ENCODE assay signal across 6 mouse cellular contexts in the genomic region with DNA sequence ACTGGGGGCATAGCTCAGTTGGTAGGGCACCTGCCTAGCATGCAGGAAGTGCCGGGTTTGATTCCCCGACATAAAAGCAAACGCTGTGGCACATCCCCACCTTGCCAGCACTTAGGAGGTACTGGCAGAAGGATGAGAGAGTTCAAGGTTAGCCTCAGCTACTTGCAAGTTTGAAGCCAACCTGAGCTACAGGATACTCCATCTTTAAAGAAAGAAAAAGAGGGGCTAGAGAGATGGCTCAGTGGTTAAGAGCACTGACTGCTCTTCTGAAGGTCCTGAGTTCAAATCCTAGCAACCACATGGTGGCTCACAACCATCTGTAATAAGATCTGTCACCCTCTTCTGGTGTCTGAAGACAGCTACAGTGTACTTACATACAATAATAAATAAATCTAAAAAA. TPM values are rescaled to one million over a fixed set of nuclear protein-coding genes. Genes with fewer than 3 reads are reported as not detected.
DNase-seq lines count a peak whose midpoint lies in the region; ATAC-seq and TF ChIP-seq lines count a peak whose summit lies in the region.
"Not testable (repeated sequence)": the region's sequence is repeated elsewhere in the genome, so short reads cannot be mapped to it uniquely, and the experiment has no call there.
"Had no signal": no experiment of that assay in that cellular context is flagged by ENCODE, and none has a peak within 500 bp of the region (broad histone marks: within the 10 kb centered on the region; RNA-seq: fewer than 3 reads in every experiment).

No protein-coding gene starts in this region.

- not testable (repeated sequence) for TF ChIP-seq CTCF in CH12.LX (conservative IDR thresholded peaks at IDR 0.05 in 1 of 2, IDR thresholded peaks at IDR 0.05 in 1 of 2; ENCODE audit: low read depth in 2 of 2, low read length in 2 of 2); MEL (IDR thresholded peaks at IDR 0.05 in 2 of 3, conservative IDR thresholded peaks at IDR 0.05 in 1 of 3; ENCODE audit: control insufficient read depth in 1 of 3, insufficient read depth in 1 of 3, low read depth in 2 of 3, low read length in 3 of 3, poor library complexity in 1 of 3, severe bottlenecking in 1 of 3); olfactory bulb, adult 2 months (IDR thresholded peaks at IDR 0.05; ENCODE audit: insufficient read depth, low read depth, low read length)

- H3K9ac ChIP-seq in CH12.LX (ENCODE audit: insufficient read depth, low read depth); MEL (ENCODE audit: control insufficient read depth, low read depth, low read length, poor library complexity, severe bottlenecking); neural tube, embryonic 12.5 days: not testable (repeated sequence)

- 90% methylated on average over 3 of the region's 3 CpGs for WGBS in neural tube, embryonic 12.5 days
- WGBS in olfactory bulb, adult 2 months: 76% methylated on average over 3 of the region's 3 CpGs

- H3K9me3 ChIP-seq in CH12.LX (replicated peaks; ENCODE audit: low read length); MEL (replicated peaks; ENCODE audit: insufficient read depth, low read length); neural tube, embryonic 12.5 days: not testable (repeated sequence)

- H3K4me1 ChIP-seq in CH12.LX (ENCODE audit: control insufficient read depth in 1 of 2, insufficient read depth in 2 of 2): not testable (repeated sequence)
- H3K4me1 ChIP-seq in MEL (ENCODE audit: control insufficient read depth in 1 of 2, insufficient read depth in 2 of 2, low read length in 2 of 2): peaks cover 8 to 17% of the 10 kb centered on the region in 2 experiments; a peak in 3 of 4 replicates
- peaks cover 37% of the 10 kb centered on the region for H3K4me1 ChIP-seq in neural tube, embryonic 12.5 days
- peaks cover 45% of the 10 kb centered on the region for H3K4me1 ChIP-seq in olfactory bulb, adult 2 months (ENCODE audit: control insufficient read depth, insufficient read depth, low read length)

- not testable (repeated sequence) for H3K36me3 ChIP-seq in CH12.LX (replicated peaks in 1 of 2; ENCODE audit: control insufficient read depth in 1 of 2, insufficient read depth in 1 of 2, low read length in 1 of 2); MEL (ENCODE audit: control insufficient read depth in 1 of 2, insufficient read depth in 2 of 2, low read length in 2 of 2)
- H3K36me3 ChIP-seq in neural tube, embryonic 12.5 days: peaks cover 21% of the 10 kb centered on the region

- TF ChIP-seq POLR2A in CH12.LX (IDR thresholded peaks at IDR 0.05; ENCODE audit: low read depth, low read length); MEL (IDR thresholded peaks at IDR 0.05; ENCODE audit: control insufficient read depth in 1 of 2, insufficient read depth in 1 of 2, low read depth in 1 of 2, low read length in 2 of 2, poor library complexity in 1 of 2); olfactory bulb, adult 2 months (IDR thresholded peaks at IDR 0.05; ENCODE audit: insufficient read depth, low read depth, low read length): not testable (repeated sequence)

- not testable (repeated sequence) for ATAC-seq in neural tube, embryonic 12.5 days (ENCODE audit: low FRiP score, low read depth)

- not testable (repeated sequence) for DNase-seq in CH12.LX (ENCODE audit: extremely low read depth)
- peak; percentile 25 for DNase-seq in MEL (ENCODE audit: low read depth, low spot score)

- in situ Hi-C loops in CH12.LX (cut with MboI; ENCODE audit: low pct_ligation_motif_present, low pct_unique_long_range_greater_than_20kb, low sequenced_read_pairs): not testable (repeated sequence)

- not testable (repeated sequence) for H3K4me2 ChIP-seq in CH12.LX (ENCODE audit: insufficient read depth, low read depth, poor library complexity, severe bottlenecking); neural tube, embryonic 12.5 days (replicated peaks)

- not testable (repeated sequence) for H3K4me3 ChIP-seq in CH12.LX (replicated peaks in 1 of 3; ENCODE audit: low read depth in 2 of 3, low read length in 2 of 3, poor library complexity in 1 of 3); MEL (ENCODE audit: control insufficient read depth in 1 of 2, insufficient read depth in 1 of 2, low read depth in 2 of 2, low read length in 2 of 2); neural tube, embryonic 12.5 days; olfactory bulb, adult 2 months (ENCODE audit: insufficient read depth, low read depth, low read length)

- not testable (repeated sequence) for TF ChIP-seq EP300 in CH12.LX (IDR thresholded peaks at IDR 0.05; ENCODE audit: low read length); MEL (IDR thresholded peaks at IDR 0.05; ENCODE audit: low read depth in 1 of 2, low read length in 2 of 2)

- peaks cover 82% of the 10 kb centered on the region for H3K27me3 ChIP-seq in CH12.LX (replicated peaks)
- H3K27me3 ChIP-seq in MEL (ENCODE audit: control insufficient read depth in 1 of 2, insufficient read depth in 2 of 2, low read length in 2 of 2); neural tube, embryonic 12.5 days (replicated peaks): not testable (repeated sequence)

- not testable (repeated sequence) for TF ChIP-seq RAD21 in CH12.LX (IDR thresholded peaks at IDR 0.05; ENCODE audit: low read depth, low read length); MEL (IDR thresholded peaks at IDR 0.05; ENCODE audit: low read depth, low read length)

- H3K27ac ChIP-seq in CH12.LX (ENCODE audit: insufficient read depth, low read depth); MEL (ENCODE audit: control insufficient read depth, low read depth, low read length): not testable (repeated sequence)
- 0 out of 2 replicates have a peak overlapping the region, but pooled peaks have one; percentile 43 for H3K27ac ChIP-seq in neural tube, embryonic 12.5 days
- peak overlapping the region; percentile 58; the same call in 1 of the 2 replicates for H3K27ac ChIP-seq in olfactory bulb, adult 2 months (ENCODE audit: insufficient read depth, low read depth, low read length)

- H3K79me2 ChIP-seq in CH12.LX (replicated peaks; ENCODE audit: control insufficient read depth, extremely low read depth, insufficient read depth, poor library complexity, severe bottlenecking); MEL (ENCODE audit: control insufficient read depth, insufficient read depth, low read length, poor library complexity): not testable (repeated sequence)

- dilution Hi-C loops in CH12.LX (cut with MboI; ENCODE audit: extremely low pct_ligation_motif_present, extremely low pct_unique_long_range_greater_than_20kb, low sequenced_read_pairs): not testable (repeated sequence)

RNA-seq across cellular contexts. Expression of gene Cdr2l, which starts 5.1 kb away (rescaled TPM):
- total RNA-seq in CH12.LX (2012; rRNA removed): not detected in 2 replicates
- total RNA-seq in CH12.LX (2014; rRNA removed): not detected in 2 replicates
- not detected in 2 replicates for polyA plus RNA-seq in CH12.LX (2012; ENCODE audit: insufficient read length, low read depth)
- 6.3 and 8.2 TPM in 2 replicates for total RNA-seq in MEL (2012; rRNA removed)
- polyA plus RNA-seq in MEL (2012; ENCODE audit: insufficient read depth in 1 of 2, insufficient read length in 2 of 2, low read depth in 1 of 2, low replicate concordance in 2 of 2, missing spikeins in 1 of 2): 1 to 10 TPM in 1 of 2 experiments, not detected in 1; 5.2 TPM
- polyA plus RNA-seq in neural tube, embryonic 12.5 days (2016; fragmentation: Nextera tagmentation; extraction: Ambion mirVana): 30.0 and 30.1 TPM in 2 replicates
- not detected in 2 replicates for polyA plus RNA-seq in olfactory bulb, adult 2 months (2012; ENCODE audit: insufficient read depth, insufficient read length, low replicate concordance, missing spikeins)
- polyA plus RNA-seq: CD4-positive, CD25-positive, alpha-beta regulatory T cell, adult 4 months; G1E had no signal

RNA-seq across cellular contexts. Expression of gene Mrpl58, which starts 16.7 kb away (rescaled TPM):
- total RNA-seq in CH12.LX (2012; rRNA removed) (157 and 164 TPM in 2 replicates), CH12.LX (2014; rRNA removed) (110 and 113 TPM in 2 replicates), MEL (2012; rRNA removed) (132 and 137 TPM in 2 replicates)
- polyA plus RNA-seq in CH12.LX (2012; ENCODE audit: insufficient read length, low read depth) (146 and 161 TPM in 2 replicates), MEL (2012; ENCODE audit: insufficient read depth in 1 of 2, insufficient read length in 2 of 2, low read depth in 1 of 2, low replicate concordance in 2 of 2, missing spikeins in 1 of 2) (100 to 1,000 TPM in 1 of 2 experiments, not detected in 1; 137 TPM)
- 193 and 199 TPM in 2 replicates for polyA plus RNA-seq in neural tube, embryonic 12.5 days (2016; fragmentation: Nextera tagmentation; extraction: Ambion mirVana)
- polyA plus RNA-seq in olfactory bulb, adult 2 months (2012; ENCODE audit: insufficient read depth, insufficient read length, low replicate concordance, missing spikeins): not detected in 2 replicates

RNA-seq across cellular contexts. Expression of gene Hid1, which starts 19.3 kb away (rescaled TPM):
- total RNA-seq in CH12.LX (2012; rRNA removed): 3.2 and 3.6 TPM in 2 replicates
- 0.12 TPM in 1 of 2 replicates, not detected in the other for total RNA-seq in CH12.LX (2014; rRNA removed)
- 0.36 and 0.57 TPM in 2 replicates for polyA plus RNA-seq in CH12.LX (2012; ENCODE audit: insufficient read length, low read depth)
- 0.88 and 1.1 TPM in 2 replicates for total RNA-seq in MEL (2012; rRNA removed)
- polyA plus RNA-seq in MEL (2012; ENCODE audit: insufficient read depth in 1 of 2, insufficient read length in 2 of 2, low read depth in 1 of 2, low replicate concordance in 2 of 2, missing spikeins in 1 of 2): 1 to 10 TPM in 1 of 2 experiments, not detected in 1; 3.0 TPM
- 28.9 and 30.3 TPM in 2 replicates for polyA plus RNA-seq in neural tube, embryonic 12.5 days (2016; fragmentation: Nextera tagmentation; extraction: Ambion mirVana)
- not detected in 2 replicates for polyA plus RNA-seq in olfactory bulb, adult 2 months (2012; ENCODE audit: insufficient read depth, insufficient read length, low replicate concordance, missing spikeins)
- total RNA-seq: G1E had no signal

RNA-seq across cellular contexts. Expression of gene Atp5h, which starts 32.9 kb away (rescaled TPM):
- total RNA-seq in CH12.LX (2012; rRNA removed) (500 and 564 TPM in 2 replicates), CH12.LX (2014; rRNA removed) (671 and 759 TPM in 2 replicates), MEL (2012; rRNA removed) (665 and 706 TPM in 2 replicates)
- polyA plus RNA-seq in CH12.LX (2012; ENCODE audit: insufficient read length, low read depth) (711 and 734 TPM in 2 replicates), MEL (2012; ENCODE audit: insufficient read depth in 1 of 2, insufficient read length in 2 of 2, low read depth in 1 of 2, low replicate concordance in 2 of 2, missing spikeins in 1 of 2) (1,000 to 10,000 TPM in 1 of 2 experiments, 100 to 1,000 TPM in 1; 525 to 1,715 TPM)
- 890 and 895 TPM in 2 replicates for polyA plus RNA-seq in neural tube, embryonic 12.5 days (2016; fragmentation: Nextera tagmentation; extraction: Ambion mirVana)
- polyA plus RNA-seq in olfactory bulb, adult 2 months (2012; ENCODE audit: insufficient read depth, insufficient read length, low replicate concordance, missing spikeins): not detected in 2 replicates

RNA-seq across cellular contexts. Expression of gene Kctd2, which starts 33.1 kb away (rescaled TPM):
- total RNA-seq in CH12.LX (2012; rRNA removed): 10.0 and 14.0 TPM in 2 replicates
- 6.8 and 8.5 TPM in 2 replicates for total RNA-seq in CH12.LX (2014; rRNA removed)
- polyA plus RNA-seq in CH12.LX (2012; ENCODE audit: insufficient read length, low read depth): 13.3 and 13.7 TPM in 2 replicates
- 12.3 and 13.2 TPM in 2 replicates for total RNA-seq in MEL (2012; rRNA removed)
- 10 to 100 TPM in 1 of 2 experiments, not detected in 1; 20.6 TPM for polyA plus RNA-seq in MEL (2012; ENCODE audit: insufficient read depth in 1 of 2, insufficient read length in 2 of 2, low read depth in 1 of 2, low replicate concordance in 2 of 2, missing spikeins in 1 of 2)
- polyA plus RNA-seq in neural tube, embryonic 12.5 days (2016; fragmentation: Nextera tagmentation; extraction: Ambion mirVana): 29.7 and 29.9 TPM in 2 replicates
- polyA plus RNA-seq in olfactory bulb, adult 2 months (2012; ENCODE audit: insufficient read depth, insufficient read length, low replicate concordance, missing spikeins): not detected in 2 replicates

Comparison
In these comparisons a context has a peak if more than half of its experiments do, and no peak if none do; other contexts are left out.
1. RNA of gene Mrpl58, which starts 16.7 kb away (polyA plus RNA-seq): 137 TPM in MEL, 193 to 199 TPM in neural tube, embryonic 12.5 days and 146 to 161 TPM in CH12.LX; not detected in olfactory bulb, adult 2 months; every median in the first group is over 100 times any median in the second.